Mouse (Mus musculus) forebrain, embryonic 10.5 days (tissue): ENCODE results near the gene Il18bp. TPM values are rescaled to one million over a fixed set of nuclear protein-coding genes. Genes with fewer than 3 reads are reported as not detected.
"Not testable (repeated sequence)": the region's sequence is repeated elsewhere in the genome, so short reads cannot be mapped to it uniquely, and the experiment has no call there.

Experiments used
- DNase-seq: peaks from one replicate; pipeline ENCODE4 v3.0.0-alpha.2; 2017; ENCODE audit warnings: low spot score; ENCODE audit errors: extremely low spot score
- H3K27ac ChIP-seq: fragments of 300-500 bp; sonication (generic); 2 replicates; pipeline ENCODE4 v1.5.1; 2016; ENCODE audit warnings: mild to moderate bottlenecking
- H3K27me3 ChIP-seq: fragments of 300-500 bp; sonication (generic); 2 replicates; pipeline ENCODE4 v1.6.1; 2016; ENCODE audit warnings: mild to moderate bottlenecking; ENCODE audit not compliant: poor library complexity, severe bottlenecking
- H3K36me3 ChIP-seq: fragments of 300-500 bp; sonication (generic); replicated peaks from 2 replicates; pipeline ENCODE4 v1.6.1; 2016; ENCODE audit warnings: mild to moderate bottlenecking, moderate library complexity
- H3K4me1 ChIP-seq: fragments of 300-500 bp; sonication (generic); 2 replicates; pipeline ENCODE4 v1.6.1; 2016
- H3K4me3 ChIP-seq: fragments of 300-500 bp; sonication (generic); 2 replicates; pipeline ENCODE4 v1.5.1; 2016; ENCODE audit warnings: mild to moderate bottlenecking, moderate library complexity
- H3K9me3 ChIP-seq: fragments of 300-500 bp; sonication (generic); 2 replicates; pipeline ENCODE4 v1.6.1; 2016; ENCODE audit warnings: mild to moderate bottlenecking, moderate library complexity
- WGBS: fragments of 180-500 bp; shearing (Covaris S2); methylation state at CpG from one replicate; pipeline ENCODE4 v1.1.7; 2016; 5-methylcytosine and 5-hydroxymethylcytosine counted together
- polyA plus RNA-seq: library from polyadenylated mRNA; unstranded; fragments of >200 nt; fragmentation: Nextera tagmentation; extraction: Ambion mirVana; gene quantifications from 2 replicates; pipeline ENCODE4 v1.2.1, GENCODE M21; 2016

The Il18bp gene
- polyA plus RNA-seq, result 3.9 TPM in 2 replicates

DNA sequence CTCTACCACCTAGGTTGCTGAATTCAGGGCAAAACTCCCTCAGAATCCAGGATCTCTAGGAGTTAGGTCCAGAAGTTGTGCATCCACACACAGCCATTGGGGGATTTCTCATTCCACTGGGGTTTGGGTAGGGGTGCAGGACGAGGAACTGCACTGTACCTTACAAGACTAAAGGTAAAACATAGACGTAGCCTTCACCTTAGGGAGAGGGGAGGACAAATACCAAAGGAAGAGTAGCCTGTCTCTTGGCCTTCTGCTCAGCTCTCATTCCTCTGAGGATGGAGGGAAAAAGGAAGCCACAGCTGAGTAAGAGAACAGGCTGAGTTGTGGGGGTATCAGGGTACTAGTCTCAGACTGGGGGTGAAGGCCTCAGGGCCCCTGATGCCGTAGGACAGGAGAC is at the start of gene Il18bp:
TSS of gene Il18bp (minus strand) at position 101 of the 400 bp plus-strand sequence.
- H3K4me3 ChIP-seq, result no peak within 1 kb of the TSS
- H3K27me3 ChIP-seq, result no peaks in the 10 kb centered on the region
- peaks cover 99% of the 10 kb centered on the region for H3K36me3 ChIP-seq
- no peaks in the 10 kb centered on the region for H3K9me3 ChIP-seq
- H3K4me1 ChIP-seq, result no peaks in the 10 kb centered on the region
- 92% methylated on average over 3 of the region's 3 CpGs for whole genome bisulfite sequencing
- H3K27ac ChIP-seq, result no peak within 1 kb of the TSS
- DNase-seq, result no peak

- peaks cover 45% of the 10 kb centered on the region for H3K36me3 ChIP-seq
- H3K9me3 ChIP-seq, result no peaks in the 10 kb centered on the region
- H3K4me3 ChIP-seq, result peak overlapping the region; percentile 69
- WGBS, result 89% methylated on average over 6 of the region's 6 CpGs
- H3K27ac ChIP-seq, result peak overlapping the region; percentile 93
- H3K27me3 ChIP-seq, result no peaks in the 10 kb centered on the region
- no peak for DNase-seq
- H3K4me1 ChIP-seq, result peaks cover 25% of the 10 kb centered on the region
Observed at GRCm38 (mm10) chr7:102066363-102066762, 47.9 kb upstream of the Il18bp start.

DNA sequence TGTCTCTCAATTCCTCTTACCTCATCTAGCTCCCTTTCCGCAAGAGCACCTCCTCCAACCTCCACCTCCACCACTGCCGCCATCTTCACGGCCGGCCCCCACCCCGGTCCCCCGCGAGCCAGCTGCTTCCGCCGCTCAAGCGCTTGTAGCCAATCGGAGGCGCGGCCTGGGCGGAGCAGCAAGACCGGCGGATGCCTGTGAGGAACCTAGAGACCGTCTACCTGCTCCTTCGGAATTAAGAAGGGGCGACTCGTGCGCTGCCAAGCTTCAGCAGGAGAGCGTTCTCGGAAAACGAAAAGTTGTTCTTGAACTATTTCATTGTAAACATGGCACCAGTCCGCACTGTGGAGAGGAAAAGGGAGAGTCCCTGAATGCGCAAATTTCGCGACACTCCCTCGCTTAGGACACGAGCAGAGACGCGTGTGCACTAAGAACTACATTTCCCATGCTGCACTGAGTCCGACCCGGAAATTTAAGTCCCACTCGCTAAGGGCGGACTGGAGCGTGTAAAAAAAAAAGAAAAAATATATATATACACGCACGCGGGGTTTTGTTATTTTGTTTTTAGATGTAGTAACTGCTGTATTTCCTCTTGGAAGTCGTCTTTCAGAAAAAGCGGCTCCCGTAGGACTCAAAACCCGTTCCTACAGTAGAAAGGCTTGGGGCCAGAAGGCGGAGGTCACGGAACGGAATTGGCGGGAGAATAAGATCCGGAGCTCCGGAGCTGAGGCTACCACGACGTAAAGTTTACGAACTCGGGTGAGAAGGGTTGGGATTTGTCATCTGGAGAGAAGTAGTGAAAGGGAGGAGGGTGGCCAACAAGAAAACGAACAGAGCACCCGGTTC is 46.8 kb upstream of the Il18bp start, which contains the start of the genes Rnf121, Xndc1 and Xntrpc:
TSS of gene Rnf121 (minus strand) at position 424 of the 846 bp plus-strand sequence.
TSS of gene Xndc1 (plus strand) at position 466 of the 846 bp plus-strand sequence.
TSS of gene Xntrpc (plus strand) at position 668 of the 846 bp plus-strand sequence.
- H3K9me3 ChIP-seq, result no peaks in the 10 kb centered on the region
- peak within 1 kb of the TSS; percentile 69 for H3K4me3 ChIP-seq
- WGBS, result under 1% methylated on average over 56 of the region's 56 CpGs
- peak; percentile 94 for DNase-seq
- H3K27ac ChIP-seq, result peak within 1 kb of the TSS; percentile 93
- H3K36me3 ChIP-seq, result peaks cover 47% of the 10 kb centered on the region
- H3K4me1 ChIP-seq, result peaks cover 25% of the 10 kb centered on the region
- no peaks in the 10 kb centered on the region for H3K27me3 ChIP-seq

- DNase-seq, result no peak
- 1% methylated on average over 9 of the region's 9 CpGs for WGBS
- Histone ChIP-seq H3K27ac (peak overlapping the region; percentile 93), H3K9me3 (no peaks in the 10 kb centered on the region), H3K4me1 (peaks cover 25% of the 10 kb centered on the region), H3K27me3 (no peaks in the 10 kb centered on the region), H3K36me3 (peaks cover 47% of the 10 kb centered on the region), H3K4me3 (peak overlapping the region; percentile 69)
Observed at GRCm38 (mm10) chr7:102064655-102065045, 46.2 kb upstream of the Il18bp start.

DNA sequence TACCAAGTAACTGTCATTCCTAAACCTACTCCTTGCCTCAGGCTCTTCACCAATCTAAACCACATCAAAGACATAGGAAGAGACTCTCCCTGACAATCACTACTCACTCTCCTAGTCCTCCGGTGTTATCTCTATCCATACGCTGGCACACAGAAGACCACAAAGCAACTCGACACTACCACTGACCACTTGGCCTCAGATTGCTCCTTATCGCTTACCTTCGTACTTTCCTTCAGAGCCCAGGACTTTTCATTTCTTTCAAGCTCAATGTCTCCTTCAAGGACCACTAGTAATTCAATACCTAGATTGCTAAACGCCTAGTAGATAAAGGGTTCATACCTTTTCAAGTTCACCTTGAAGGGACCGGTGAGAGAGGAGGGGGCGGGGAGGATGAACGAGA is 45.4 kb upstream of the Il18bp start:
- Histone ChIP-seq H3K27ac (no peak overlapping the region), H3K27me3 (no peaks in the 10 kb centered on the region), H3K36me3 (peaks cover 50% of the 10 kb centered on the region), H3K4me1 (peaks cover 25% of the 10 kb centered on the region), H3K4me3 (peak overlapping the region; percentile 69), H3K9me3 (no peaks in the 10 kb centered on the region)
- 93% methylated on average over 9 of the region's 9 CpGs for WGBS
- no peak for DNase-seq

DNA sequence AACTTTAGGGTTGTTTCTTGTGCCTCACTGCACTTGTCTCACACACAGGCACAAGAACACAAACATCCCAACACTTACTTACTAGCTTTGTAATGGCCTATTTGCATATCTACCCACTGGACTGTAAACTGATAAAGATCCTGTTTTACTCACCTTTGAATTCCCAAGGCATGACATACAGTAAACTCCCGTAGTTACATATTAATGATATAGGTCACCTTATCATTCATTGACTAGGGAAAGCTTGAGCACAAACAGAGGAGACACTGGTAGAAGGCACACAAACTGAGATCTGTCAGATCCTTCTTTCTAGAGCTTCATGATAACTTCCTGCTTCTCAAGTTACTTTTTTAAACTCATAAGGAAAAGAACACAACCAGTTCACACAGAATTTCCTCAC is 43.7 kb upstream of the Il18bp start:
- no peaks in the 10 kb centered on the region for H3K9me3 ChIP-seq
- no peak overlapping the region for H3K4me3 ChIP-seq
- no peak for DNase-seq
- H3K27me3 ChIP-seq, result no peaks in the 10 kb centered on the region
- peaks cover 25% of the 10 kb centered on the region for H3K4me1 ChIP-seq
- 100% methylated on average over 1 of the region's 1 CpGs for WGBS
- peaks cover 51% of the 10 kb centered on the region for H3K36me3 ChIP-seq
- no peak overlapping the region for H3K27ac ChIP-seq

DNA sequence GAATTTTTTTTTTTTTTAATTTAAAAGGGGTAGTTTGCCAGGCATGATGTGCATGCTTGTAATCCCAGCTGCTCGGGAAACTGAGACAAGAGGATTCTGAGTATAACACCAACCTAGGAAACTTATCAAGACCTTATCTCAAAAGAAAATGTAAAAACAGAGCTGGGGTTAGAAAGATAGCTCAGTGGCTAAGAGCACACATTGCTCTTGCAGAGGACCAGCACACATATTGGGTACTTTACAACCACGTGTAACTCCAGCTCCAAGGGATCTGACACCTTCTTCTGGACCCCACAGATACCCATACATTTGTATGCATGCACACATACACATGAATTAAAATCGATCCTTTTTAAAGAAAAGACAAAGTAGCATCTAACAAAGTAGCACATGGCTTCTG is 42.9 kb upstream of the Il18bp start:
- no peaks in the 10 kb centered on the region for H3K9me3 ChIP-seq
- H3K27ac ChIP-seq, result no peak overlapping the region
- H3K4me1 ChIP-seq, result peaks cover 20% of the 10 kb centered on the region
- H3K36me3 ChIP-seq, result peaks cover 57% of the 10 kb centered on the region
- no peak overlapping the region for H3K4me3 ChIP-seq
- no peak for DNase-seq
- WGBS, result 89% methylated on average over 3 of the region's 3 CpGs
- H3K27me3 ChIP-seq, result no peaks in the 10 kb centered on the region

GRCm38 (mm10) chr7:102048524-102048923 is 30.0 kb upstream of the Il18bp start:
- H3K4me1 ChIP-seq, H3K27ac ChIP-seq, H3K4me3 ChIP-seq, DNase-seq, H3K27me3 ChIP-seq, H3K9me3 ChIP-seq: not testable (repeated sequence)
- H3K36me3 ChIP-seq, result peaks cover 52% of the 10 kb centered on the region

GRCm38 (mm10) chr7:102042314-102042713 is 23.8 kb upstream of the Il18bp start:
- Histone ChIP-seq H3K36me3 (peaks cover 65% of the 10 kb centered on the region), H3K27me3 (no peaks in the 10 kb centered on the region), H3K4me3 (no peak overlapping the region), H3K4me1 (no peaks in the 10 kb centered on the region), H3K27ac (no peak overlapping the region), H3K9me3 (no peaks in the 10 kb centered on the region)
- WGBS, result 88% methylated on average over 2 of the region's 2 CpGs
- DNase-seq, result no peak

- Histone ChIP-seq H3K9me3 (no peaks in the 10 kb centered on the region), H3K4me1 (no peaks in the 10 kb centered on the region), H3K4me3 (no peak overlapping the region), H3K27me3 (no peaks in the 10 kb centered on the region), H3K27ac (no peak overlapping the region), H3K36me3 (peaks cover 98% of the 10 kb centered on the region)
- no peak for DNase-seq
- 94% methylated on average over 3 of the region's 3 CpGs for WGBS
Observed at GRCm38 (mm10) chr7:102037318-102037717, 18.8 kb upstream of the Il18bp start.

- Histone ChIP-seq H3K4me1 (no peaks in the 10 kb centered on the region), H3K36me3 (peaks cover 100% of the 10 kb centered on the region)
- 94% methylated on average over 2 of the region's 2 CpGs for WGBS
Observed at GRCm38 (mm10) chr7:102035534-102035933, 17.0 kb upstream of the Il18bp start.

GRCm38 (mm10) chr7:102034904-102035303 is 16.4 kb upstream of the Il18bp start:
- Histone ChIP-seq H3K9me3 (no peaks in the 10 kb centered on the region), H3K4me3 (no peak overlapping the region), H3K27me3 (no peaks in the 10 kb centered on the region), H3K27ac (no peak overlapping the region), H3K36me3 (peaks cover 99% of the 10 kb centered on the region), H3K4me1 (no peaks in the 10 kb centered on the region)
- no peak for DNase-seq
- WGBS, result 93% methylated on average over 1 of the region's 1 CpGs

More at GRCm38 (mm10) chr7:102035534-102035933, 17.0 kb upstream of the Il18bp start:
- Histone ChIP-seq H3K9me3 (no peaks in the 10 kb centered on the region), H3K27me3 (no peaks in the 10 kb centered on the region), H3K4me3 (no peak overlapping the region), H3K27ac (no peak overlapping the region)
- no peak for DNase-seq
